Mouse (Mus musculus): ENCODE results near the gene Fars2. TPM values are rescaled to one million over a fixed set of nuclear protein-coding genes. Genes with fewer than 3 reads are reported as not detected.

Gene Fars2
- total and polyA plus RNA-seq, 2 experiments from 2014 or later: 54.8 to 78.9 TPM

DNA sequence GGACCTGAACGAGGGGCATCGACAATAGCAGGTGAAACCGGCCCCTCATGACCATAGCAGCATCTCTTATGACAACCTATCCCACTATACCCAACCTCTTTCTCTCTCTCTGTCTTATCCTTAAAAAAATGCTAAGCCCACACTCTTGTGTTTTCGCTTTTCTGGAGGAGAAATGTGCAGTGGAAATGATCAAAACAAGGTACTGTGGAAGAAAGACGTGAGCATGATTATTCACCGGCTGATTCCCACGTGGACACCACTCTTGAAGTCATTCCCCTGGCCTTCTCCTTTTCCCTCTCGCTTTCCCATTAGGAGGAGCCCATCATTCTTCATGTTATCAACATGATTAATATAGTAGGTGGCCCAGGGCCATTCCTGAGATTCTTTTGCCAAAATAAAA lies 608.7 kb downstream of the Fars2 start:
- no peak overlapping the region for H3K9ac ChIP-seq (replicated peaks; ENCODE audit: low read depth, low read length)
- ATAC-seq (ENCODE audit: insufficient read depth, low read depth) (no peak), DNase-seq (ENCODE audit: low spot score) (no peak)
- no peak overlapping the region for H3K4me3 ChIP-seq (ENCODE audit: low read depth, low read length)
- no peak overlapping the region for H3K4me2 ChIP-seq (ENCODE audit: low read depth, low read length)
- no peaks in the 10 kb centered on the region for H3K9me3 ChIP-seq (replicated peaks; ENCODE audit: control insufficient read depth, low read length)
- no peak for TF ChIP-seq CTCF (IDR thresholded peaks at IDR 0.05; ENCODE audit: low read depth)
- TF ChIP-seq EP300 (IDR thresholded peaks at IDR 0.05; ENCODE audit: low read depth): no peak
- no peaks in the 10 kb centered on the region for H3K4me1 ChIP-seq (ENCODE audit: control insufficient read depth, insufficient read depth)
- 18% methylated on average over 8 of the region's 8 CpGs for whole genome bisulfite sequencing
- peaks cover 97% of the 10 kb centered on the region for H3K27me3 ChIP-seq (ENCODE audit: control insufficient read depth, insufficient read depth, low read length)
- no peak overlapping the region for H3K27ac ChIP-seq (ENCODE audit: low read depth)
- no peaks in the 10 kb centered on the region for H3K36me3 ChIP-seq (replicated peaks; ENCODE audit: control insufficient read depth, insufficient read depth, low read length)

DNA sequence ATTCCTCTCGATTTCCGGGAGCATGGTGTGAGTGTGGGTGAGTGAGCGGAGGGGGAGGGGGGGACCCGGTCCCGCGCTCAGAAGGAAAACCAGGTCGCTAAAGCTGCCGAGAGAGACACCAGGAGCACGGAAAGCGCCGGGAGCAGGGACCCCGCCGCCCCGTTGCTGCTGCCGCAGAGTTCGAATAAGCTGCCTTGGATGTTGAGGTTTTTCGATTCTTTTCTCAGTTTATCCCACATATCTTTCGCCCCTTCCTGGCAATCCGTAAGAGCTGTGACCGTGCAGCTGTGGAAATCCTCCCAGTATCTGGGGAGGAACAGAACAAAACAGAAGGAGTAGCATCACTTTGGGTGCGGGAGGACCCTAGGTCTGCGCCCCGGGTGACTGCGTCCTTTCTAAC lies 609.3 kb downstream of the Fars2 start:
- Histone ChIP-seq H3K4me1 (ENCODE audit: control insufficient read depth, insufficient read depth) (no peaks in the 10 kb centered on the region), H3K27me3 (ENCODE audit: control insufficient read depth, insufficient read depth, low read length) (peaks cover 97% of the 10 kb centered on the region), H3K27ac (ENCODE audit: low read depth) (no peak overlapping the region), H3K4me3 (ENCODE audit: low read depth, low read length) (peak overlapping the region; percentile 41), H3K36me3 (replicated peaks; ENCODE audit: control insufficient read depth, insufficient read depth, low read length) (no peaks in the 10 kb centered on the region), H3K9ac (replicated peaks; ENCODE audit: low read depth, low read length) (no peak overlapping the region), H3K4me2 (ENCODE audit: low read depth, low read length) (peak overlapping the region; percentile 60), H3K9me3 (replicated peaks; ENCODE audit: control insufficient read depth, low read length) (no peaks in the 10 kb centered on the region)
- no peak for ATAC-seq (ENCODE audit: insufficient read depth, low read depth)
- 4% methylated on average over 24 of the region's 24 CpGs for WGBS
- no peak for TF ChIP-seq CTCF (IDR thresholded peaks at IDR 0.05; ENCODE audit: low read depth)
- no peak for TF ChIP-seq EP300 (IDR thresholded peaks at IDR 0.05; ENCODE audit: low read depth)
- DNase-seq (ENCODE audit: low spot score): no peak

DNA sequence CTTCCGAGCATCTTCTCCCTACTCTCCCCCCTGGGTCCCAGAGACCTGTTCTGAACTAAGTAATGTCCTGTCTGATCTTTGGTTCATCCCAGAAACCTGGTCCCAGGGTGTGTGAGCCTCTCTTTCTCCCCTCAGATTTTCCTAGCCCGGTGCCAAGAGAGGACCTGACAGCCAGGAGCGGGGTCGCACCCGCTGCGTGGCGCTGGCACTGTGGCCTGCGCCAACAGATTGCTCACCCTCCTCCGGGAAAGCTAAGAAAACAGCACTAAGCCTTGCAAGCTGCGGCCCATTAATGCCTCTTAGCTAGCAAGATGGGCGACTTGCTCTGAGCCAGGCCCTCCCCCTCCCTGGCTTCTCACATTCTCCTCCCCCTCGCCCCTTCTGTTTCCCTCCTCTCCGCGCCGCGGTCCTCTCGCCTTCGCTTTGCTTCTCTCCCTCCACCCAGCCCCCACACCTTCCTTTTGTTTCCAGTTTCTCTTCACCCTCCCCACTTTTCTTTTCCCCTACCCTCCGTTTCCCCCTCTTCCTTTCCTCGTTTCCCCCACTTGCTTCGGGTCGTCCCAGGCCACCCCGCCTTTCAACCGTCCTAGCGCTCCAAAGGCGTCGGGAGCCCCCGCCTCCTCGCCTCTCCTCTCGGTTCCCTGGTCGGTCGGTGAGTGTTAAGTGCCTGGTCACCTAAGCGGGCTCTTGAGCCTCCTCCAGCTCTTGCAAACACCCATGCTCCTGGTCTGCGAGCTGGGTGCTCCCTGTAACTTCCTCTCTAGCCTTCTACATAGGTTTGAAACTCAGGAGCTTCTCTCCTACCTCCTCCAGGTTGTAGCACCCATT lies 610.0 kb downstream of the Fars2 start:
- H3K36me3 ChIP-seq (replicated peaks; ENCODE audit: control insufficient read depth, insufficient read depth, low read length): no peaks in the 10 kb centered on the region
- peaks cover 94% of the 10 kb centered on the region for H3K27me3 ChIP-seq (ENCODE audit: control insufficient read depth, insufficient read depth, low read length)
- 1% methylated on average over 34 of the region's 34 CpGs for WGBS
- DNase-seq (ENCODE audit: low spot score): no peak
- no peak overlapping the region for H3K9ac ChIP-seq (replicated peaks; ENCODE audit: low read depth, low read length)
- ATAC-seq (ENCODE audit: insufficient read depth, low read depth): no peak
- no peaks in the 10 kb centered on the region for H3K9me3 ChIP-seq (replicated peaks; ENCODE audit: control insufficient read depth, low read length)
- TF ChIP-seq CTCF (IDR thresholded peaks at IDR 0.05; ENCODE audit: low read depth): no peak
- TF ChIP-seq EP300 (IDR thresholded peaks at IDR 0.05; ENCODE audit: low read depth): no peak
- H3K4me2 ChIP-seq (ENCODE audit: low read depth, low read length): peak overlapping the region; percentile 60
- no peak overlapping the region for H3K27ac ChIP-seq (ENCODE audit: low read depth)
- peak overlapping the region; percentile 41 for H3K4me3 ChIP-seq (ENCODE audit: low read depth, low read length)
- no peaks in the 10 kb centered on the region for H3K4me1 ChIP-seq (ENCODE audit: control insufficient read depth, insufficient read depth)

DNA sequence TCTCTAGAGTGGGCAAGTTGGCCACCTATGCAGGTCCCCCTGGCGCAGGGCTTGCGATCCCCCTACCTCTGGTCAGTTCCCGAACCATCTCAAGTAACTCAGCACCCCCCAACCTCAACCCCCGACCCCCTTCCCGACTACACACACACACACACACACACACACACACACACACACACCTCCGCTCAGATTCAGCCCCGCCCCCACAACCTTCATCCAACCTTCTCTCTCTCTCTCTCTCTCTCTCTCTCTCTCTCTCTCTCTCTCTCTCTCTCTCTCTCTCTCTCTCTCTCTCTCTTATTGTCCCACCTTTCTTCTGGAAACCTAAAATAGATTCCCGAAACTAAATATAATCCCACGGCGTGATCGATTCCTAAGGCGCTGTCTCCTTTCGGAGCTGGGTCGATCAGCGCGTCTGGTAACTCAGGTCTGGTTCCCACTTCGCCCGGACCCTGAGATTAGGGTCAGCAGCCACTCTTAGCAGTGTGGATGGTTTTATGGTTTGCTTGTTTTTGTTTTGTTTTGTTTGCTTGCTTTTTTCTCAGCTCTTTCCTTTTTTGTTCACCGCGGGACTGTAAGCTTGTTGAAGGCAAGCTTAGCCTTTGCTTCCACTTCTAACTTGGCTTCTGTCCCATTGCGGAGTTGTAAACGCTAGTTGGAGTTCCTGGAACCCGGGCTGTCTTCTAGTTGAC lies 610.7 kb downstream of the Fars2 start:
- H3K4me1 ChIP-seq (ENCODE audit: control insufficient read depth, insufficient read depth): no peaks in the 10 kb centered on the region
- no peaks in the 10 kb centered on the region for H3K36me3 ChIP-seq (replicated peaks; ENCODE audit: control insufficient read depth, insufficient read depth, low read length)
- no peak for TF ChIP-seq EP300 (IDR thresholded peaks at IDR 0.05; ENCODE audit: low read depth)
- no peak for TF ChIP-seq CTCF (IDR thresholded peaks at IDR 0.05; ENCODE audit: low read depth)
- peak overlapping the region; percentile 41 for H3K4me3 ChIP-seq (ENCODE audit: low read depth, low read length)
- H3K9me3 ChIP-seq (replicated peaks; ENCODE audit: control insufficient read depth, low read length): no peaks in the 10 kb centered on the region
- DNase-seq (ENCODE audit: low spot score): no peak
- no peak for ATAC-seq (ENCODE audit: insufficient read depth, low read depth)
- no peak overlapping the region for H3K9ac ChIP-seq (replicated peaks; ENCODE audit: low read depth, low read length)
- peak overlapping the region; percentile 60 for H3K4me2 ChIP-seq (ENCODE audit: low read depth, low read length)
- H3K27ac ChIP-seq (ENCODE audit: low read depth): no peak overlapping the region
- WGBS: 3% methylated on average over 22 of the region's 23 CpGs
- peaks cover 94% of the 10 kb centered on the region for H3K27me3 ChIP-seq (ENCODE audit: control insufficient read depth, insufficient read depth, low read length)

DNA sequence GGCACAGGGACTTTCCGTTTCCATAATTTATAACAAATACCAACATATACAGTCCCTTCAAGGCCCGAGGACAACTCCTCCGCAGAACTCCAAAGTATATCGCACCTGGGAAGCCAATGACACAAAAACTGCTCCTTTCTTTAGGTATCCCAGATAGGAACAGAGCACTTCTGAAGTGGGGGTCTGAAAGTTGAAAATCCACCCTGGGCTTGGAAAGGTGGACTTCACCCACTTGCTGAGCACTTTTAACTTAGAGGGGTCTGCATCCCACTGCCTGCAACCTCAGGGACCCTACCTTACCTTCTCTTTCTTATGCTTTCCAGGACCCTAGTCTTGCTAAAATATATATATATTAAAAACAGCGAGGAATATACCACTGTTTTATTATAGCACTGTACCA lies 611.3 kb downstream of the Fars2 start:
- no peak overlapping the region for H3K4me3 ChIP-seq (ENCODE audit: low read depth, low read length)
- H3K9me3 ChIP-seq (replicated peaks; ENCODE audit: control insufficient read depth, low read length): no peaks in the 10 kb centered on the region
- ATAC-seq (ENCODE audit: insufficient read depth, low read depth) (no peak), DNase-seq (ENCODE audit: low spot score) (no peak)
- H3K27me3 ChIP-seq (ENCODE audit: control insufficient read depth, insufficient read depth, low read length): peaks cover 94% of the 10 kb centered on the region
- no peak overlapping the region for H3K4me2 ChIP-seq (ENCODE audit: low read depth, low read length)
- H3K9ac ChIP-seq (replicated peaks; ENCODE audit: low read depth, low read length): no peak overlapping the region
- no peaks in the 10 kb centered on the region for H3K36me3 ChIP-seq (replicated peaks; ENCODE audit: control insufficient read depth, insufficient read depth, low read length)
- H3K27ac ChIP-seq (ENCODE audit: low read depth): no peak overlapping the region
- 36% methylated on average over 5 of the region's 5 CpGs for WGBS
- no peak for TF ChIP-seq CTCF (IDR thresholded peaks at IDR 0.05; ENCODE audit: low read depth)
- TF ChIP-seq EP300 (IDR thresholded peaks at IDR 0.05; ENCODE audit: low read depth): no peak
- H3K4me1 ChIP-seq (ENCODE audit: control insufficient read depth, insufficient read depth): no peaks in the 10 kb centered on the region

Measured in heart, postnatal 0 days (tissue).